Mouse (Mus musculus) neutrophil, adult 65 days (primary cell): Measurements from ENCODE around the gene Yif1a. TPM values are rescaled to one million over a fixed set of nuclear protein-coding genes. Genes with fewer than 3 reads are reported as not detected.

ENCODE experiments used
- total RNA-seq: library from RNA; stranded (reverse); gene quantifications from 2 replicates; pipeline ENCODE4 v1.2.4, GENCODE M21; 2023

The Yif1a gene
- 10.0 and 14.1 TPM in 2 replicates for total RNA-seq

GRCm38 (mm10) chr19:5087884-5088728 is at the start of gene Yif1a:
TSS of gene Yif1a (plus strand) at chr19:5088538.

GRCm38 (mm10) chr19:5038709-5039156 is 49.6 kb upstream of the Yif1a start, which contains the start of the genes B4gat1 and AC124502.3:
TSS of gene B4gat1 (plus strand) at chr19:5038826.
TSS of gene AC124502.3 (plus strand) at chr19:5038891.

GRCm38 (mm10) chr19:5040862-5041523 is 47.3 kb upstream of the Yif1a start, which contains the start of gene Brms1:
TSS of gene Brms1 (plus strand) at chr19:5041354.

GRCm38 (mm10) chr19:5050047-5050905 is 38.1 kb upstream of the Yif1a start, which contains the start of gene Rin1:
TSS of gene Rin1 (plus strand) at chr19:5050481.

DNA sequence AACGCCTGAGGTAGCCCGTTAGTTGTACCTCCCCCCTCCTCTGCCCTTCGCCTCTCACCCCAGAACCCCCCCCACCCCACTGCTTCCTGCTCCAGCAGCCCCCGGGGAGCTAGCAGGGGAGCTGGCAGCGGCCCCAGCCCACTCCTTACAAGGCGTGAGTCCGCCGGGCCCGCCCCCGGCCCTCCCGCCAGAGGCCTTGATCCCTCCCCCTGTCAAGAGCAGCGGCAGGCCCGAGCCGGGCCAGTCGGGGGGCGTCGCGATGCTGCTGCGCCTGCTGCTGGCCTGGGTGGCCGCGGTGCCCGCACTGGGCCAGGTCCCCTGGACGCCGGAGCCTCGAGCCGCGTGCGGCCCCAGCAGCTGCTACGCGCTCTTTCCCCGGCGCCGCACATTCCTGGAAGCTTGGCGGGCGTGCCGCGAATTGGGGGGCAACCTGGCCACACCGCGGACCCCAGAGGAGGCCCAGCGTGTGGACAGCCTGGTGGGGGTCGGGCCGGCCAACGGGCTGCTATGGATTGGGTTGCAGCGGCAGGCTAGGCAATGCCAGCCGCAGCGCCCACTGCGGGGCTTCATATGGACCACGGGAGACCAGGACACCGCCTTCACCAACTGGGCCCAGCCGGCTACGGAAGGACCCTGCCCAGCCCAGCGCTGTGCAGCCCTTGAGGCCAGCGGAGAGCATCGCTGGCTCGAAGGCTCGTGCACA is 20.3 kb upstream of the Yif1a start, which contains the start of gene Cd248:
Cd248 (plus strand) TSS at position 212 of the 703 bp plus-strand sequence.

GRCm38 (mm10) chr19:5085145-5085863 is 3.0 kb upstream of the Yif1a start, which contains the start of gene Tmem151a:
TSS of gene Tmem151a (minus strand) at chr19:5085531.

DNA sequence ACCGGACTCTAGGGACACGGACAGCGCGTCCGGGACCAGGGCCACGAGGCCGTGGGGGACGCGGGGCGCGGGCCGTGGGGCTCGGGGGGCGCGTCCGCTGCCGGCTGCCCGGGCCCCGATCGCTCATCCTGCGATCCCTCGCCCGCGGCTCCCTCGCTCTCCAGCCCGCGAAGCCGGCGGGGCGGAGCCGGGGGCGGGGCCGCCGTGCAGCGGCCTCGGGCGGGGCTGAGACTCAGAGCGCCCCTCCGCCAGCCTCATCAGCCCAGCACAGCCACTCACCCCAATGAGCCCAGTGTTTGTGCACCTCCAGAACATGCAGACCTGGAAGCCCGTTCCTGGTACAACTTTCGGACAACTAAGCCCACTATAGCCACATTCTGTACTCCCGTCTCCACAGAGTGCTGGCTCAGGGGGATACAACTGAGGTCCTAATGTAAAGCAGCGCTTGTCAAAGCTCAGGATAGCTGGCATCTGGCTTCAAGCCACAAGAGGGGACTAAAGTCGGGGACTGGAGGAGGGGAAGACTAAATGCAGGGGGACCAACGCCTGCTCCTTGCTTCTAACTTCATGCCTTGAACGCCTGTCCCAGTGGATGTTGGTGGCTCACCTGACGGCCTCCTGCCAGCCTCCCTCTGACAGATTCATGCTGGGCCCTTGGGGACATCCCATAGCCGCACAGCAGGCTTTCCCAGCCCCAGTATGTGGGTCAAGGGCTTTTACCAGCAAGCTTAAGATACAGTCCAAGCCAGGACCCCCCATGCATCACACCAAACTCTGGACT is 10.2 kb downstream of the Yif1a start, which contains the start of gene Cnih2:
Cnih2 (minus strand) TSS at position 159 of the 781 bp plus-strand sequence.

DNA sequence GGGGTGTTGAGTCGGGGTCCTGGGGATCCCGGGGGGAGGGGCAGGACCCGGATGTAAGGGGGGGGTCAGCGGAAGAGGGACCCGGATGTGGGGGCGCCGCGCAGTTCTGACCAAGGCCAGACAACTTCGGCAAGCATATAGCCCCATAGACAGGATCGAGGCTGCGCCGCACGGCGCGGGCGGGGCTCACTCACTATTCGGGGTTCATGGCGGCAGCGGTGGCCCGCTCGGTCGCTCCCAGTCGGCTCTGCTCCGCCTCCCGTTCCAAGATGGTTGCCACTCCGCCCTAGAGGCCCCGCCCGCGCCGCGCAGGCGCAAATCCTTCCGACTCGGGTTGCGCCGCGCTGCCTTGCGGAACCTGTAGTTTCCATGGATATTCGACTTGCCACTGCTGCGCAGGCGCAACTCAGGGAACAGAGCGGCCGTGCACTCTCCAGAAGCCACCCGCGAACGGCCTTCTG is 18.4 kb downstream of the Yif1a start, which contains the start of gene Rab1b:
Rab1b (minus strand) TSS at position 342 of the 461 bp plus-strand sequence.

GRCm38 (mm10) chr19:5118384-5118698 is 30.0 kb downstream of the Yif1a start, which contains the start of gene Klc2:
TSS of gene Klc2 (minus strand) at chr19:5118560.

Other genes with a start within 250 kb of the Yif1a start
- gene Ccs, start 249.2 kb upstream of the Yif1a start, total RNA-seq, result 8.4 and 9.7 TPM in 2 replicates
- not detected in 2 replicates for gene Ccdc87, start 249.2 kb upstream of the Yif1a start, total RNA-seq
- gene Ctsf, start 233.4 kb upstream of the Yif1a start, total RNA-seq, result 0.92 and 1.1 TPM in 2 replicates
- not detected in 2 replicates for gene Actn3, start 210.6 kb upstream of the Yif1a start, total RNA-seq
- gene Zdhhc24, start 209.9 kb upstream of the Yif1a start, total RNA-seq, result 2.9 and 5.0 TPM in 2 replicates
- gene Bbs1, start 181.9 kb upstream of the Yif1a start, total RNA-seq, result 0.29 TPM in 1 of 2 replicates, not detected in the other
- gene Dpp3, start 160.3 kb upstream of the Yif1a start, total RNA-seq, result 49.8 and 60.7 TPM in 2 replicates
- not detected in 2 replicates for gene Peli3, start 145.4 kb upstream of the Yif1a start, total RNA-seq
- 7.8 and 9.4 TPM in 2 replicates for gene Mrpl11, start 126.4 kb upstream of the Yif1a start, total RNA-seq
- gene Npas4, start 98.2 kb upstream of the Yif1a start, total RNA-seq, result not detected in 2 replicates
- 0.88 and 2.3 TPM in 2 replicates for gene Slc29a2, start 64.7 kb upstream of the Yif1a start, total RNA-seq
- 3.5 and 3.9 TPM in 2 replicates for gene B4gat1, start 49.7 kb upstream of the Yif1a start, total RNA-seq
- gene AC124502.3, start 49.6 kb upstream of the Yif1a start, total RNA-seq, result 0.32 TPM in 1 of 2 replicates, not detected in the other
- gene Brms1, start 47.2 kb upstream of the Yif1a start, total RNA-seq, result 48.6 and 55.1 TPM in 2 replicates
- gene Rin1, start 38.1 kb upstream of the Yif1a start, total RNA-seq, result 1.6 and 3.1 TPM in 2 replicates
- gene Cd248, start 20.5 kb upstream of the Yif1a start, total RNA-seq, result not detected in 2 replicates
- 0.13 and 0.14 TPM in 2 replicates for gene Tmem151a, start 3.0 kb upstream of the Yif1a start, total RNA-seq
- 0.93 and 1.0 TPM in 2 replicates for gene Cnih2, start 10.0 kb downstream of the Yif1a start, total RNA-seq
- 130 and 138 TPM in 2 replicates for gene Rab1b, start 18.5 kb downstream of the Yif1a start, total RNA-seq
- 10.9 and 15.3 TPM in 2 replicates for gene Klc2, start 30.0 kb downstream of the Yif1a start, total RNA-seq
- gene Pacs1, start 184.6 kb downstream of the Yif1a start, total RNA-seq, result 101 and 135 TPM in 2 replicates
- gene Sf3b2, start 206.9 kb downstream of the Yif1a start, total RNA-seq, result 206 and 260 TPM in 2 replicates
- gene Gal3st3, start 209.8 kb downstream of the Yif1a start, total RNA-seq, result not detected in 2 replicates
- gene Catsper1, start 247.2 kb downstream of the Yif1a start, total RNA-seq, result not detected in 2 replicates